Mouse (Mus musculus) macrophage (primary cell): ENCODE data around the gene Becn1. TPM values are rescaled to one million over a fixed set of nuclear protein-coding genes. Genes with fewer than 3 reads are reported as not detected.

ENCODE experiments used
- H3K27ac ChIP-seq: fragments of 350-480 bp; formaldehyde crosslinking; 2 replicates; pipeline ENCODE4 v1.9.0; 2021
- H3K36me3 ChIP-seq: fragments of 350-480 bp; formaldehyde crosslinking; 2 replicates; pipeline ENCODE4 v1.9.0; 2021; ENCODE audit errors: inconsistent target
- H3K4me3 ChIP-seq: fragments of 350-480 bp; formaldehyde crosslinking; 2 replicates; pipeline ENCODE4 v1.9.0; 2021; ENCODE audit errors: inconsistent target
- H3K79me2 ChIP-seq: fragments of 350-480 bp; formaldehyde crosslinking; 2 replicates; pipeline ENCODE4 v1.9.0; 2021; ENCODE audit errors: inconsistent target
- WGBS: methylation state at CpG from one replicate; pipeline ENCODE4 v1.1.7; 2026; ENCODE audit warnings: inconsistent platforms; ENCODE audit not compliant: missing documents; 5-methylcytosine and 5-hydroxymethylcytosine counted together
- polyA plus RNA-seq: library from polyadenylated mRNA; stranded (reverse); fragments of 250-400 nt; gene quantifications from 3 replicates; pipeline ENCODE4 v1.2.4, GENCODE M21; 2018; ENCODE audit warnings: inconsistent platforms

The Becn1 gene
- polyA plus RNA-seq, 1 experiment from 2014 or later = 89.3 TPM

DNA sequence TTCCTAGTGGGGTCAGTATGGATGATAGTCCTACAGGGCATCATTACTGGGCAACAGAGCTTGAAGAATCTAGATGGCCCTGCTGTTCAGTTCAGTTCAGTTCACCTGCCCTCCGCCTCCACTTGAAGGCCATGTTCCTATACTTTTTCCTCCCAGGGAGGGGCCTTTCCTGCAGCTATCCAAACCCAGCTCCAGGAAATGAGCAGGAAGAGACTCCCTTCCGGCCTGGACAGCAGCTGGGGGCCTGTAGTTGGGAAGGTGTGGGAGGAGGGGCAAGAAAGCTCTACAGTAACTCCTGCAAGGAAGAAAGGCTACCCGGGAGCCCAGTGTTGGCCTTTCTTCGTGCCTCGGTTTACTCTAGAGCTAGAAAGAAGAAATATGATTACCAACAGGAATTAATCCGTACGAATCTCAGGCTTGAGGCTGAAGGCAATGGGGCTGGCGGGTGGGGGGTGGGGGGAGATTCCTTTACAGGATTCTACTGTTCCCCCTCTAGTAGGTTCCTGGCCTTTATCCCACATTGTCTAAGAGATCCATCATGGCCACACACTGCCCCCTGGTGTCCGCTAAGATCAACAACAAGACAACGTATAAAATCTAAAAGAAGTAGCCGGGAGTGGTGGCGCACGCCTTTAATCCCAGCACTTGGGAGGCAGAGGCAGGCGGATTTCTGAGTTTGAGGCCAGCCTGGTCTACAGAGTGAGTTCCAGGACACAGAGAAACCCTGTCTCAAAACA is 53.7 kb downstream of the Becn1 start:
- Histone ChIP-seq H3K36me3 (no peaks in the 10 kb centered on the region), H3K4me3 (no peak overlapping the region), H3K27ac (no peak overlapping the region), H3K79me2 (no peaks in the 10 kb centered on the region)
- WGBS = 38% methylated on average over 14 of the region's 14 CpGs

DNA sequence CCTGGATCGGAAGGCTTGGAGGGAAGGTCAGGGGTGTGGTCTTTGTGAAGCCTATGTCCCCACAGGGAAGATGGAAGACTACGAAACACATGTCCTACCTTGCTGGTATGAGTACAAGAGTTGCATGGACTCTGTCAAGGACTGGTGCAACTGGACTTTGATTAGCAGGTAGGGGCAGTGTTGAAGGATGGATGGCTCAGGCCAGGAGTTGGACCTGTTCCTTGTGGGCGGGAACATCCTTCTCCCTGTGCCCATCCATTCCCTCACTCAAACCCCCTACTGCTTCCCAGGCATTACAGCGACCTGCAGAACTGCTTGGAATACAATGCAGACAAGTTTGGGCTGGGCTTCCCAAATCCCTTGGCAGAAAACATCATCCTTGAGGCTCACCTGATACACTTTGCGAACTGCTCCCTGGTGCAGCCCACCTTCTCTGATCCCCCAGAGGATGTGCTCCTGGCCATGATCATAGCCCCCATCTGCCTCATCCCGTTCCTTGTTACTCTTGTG is 54.5 kb downstream of the Becn1 start:
- H3K36me3 ChIP-seq = no peaks in the 10 kb centered on the region
- no peaks in the 10 kb centered on the region for H3K79me2 ChIP-seq
- H3K27ac ChIP-seq = no peak overlapping the region
- 92% methylated on average over 6 of the region's 6 CpGs for WGBS
- no peak overlapping the region for H3K4me3 ChIP-seq

DNA sequence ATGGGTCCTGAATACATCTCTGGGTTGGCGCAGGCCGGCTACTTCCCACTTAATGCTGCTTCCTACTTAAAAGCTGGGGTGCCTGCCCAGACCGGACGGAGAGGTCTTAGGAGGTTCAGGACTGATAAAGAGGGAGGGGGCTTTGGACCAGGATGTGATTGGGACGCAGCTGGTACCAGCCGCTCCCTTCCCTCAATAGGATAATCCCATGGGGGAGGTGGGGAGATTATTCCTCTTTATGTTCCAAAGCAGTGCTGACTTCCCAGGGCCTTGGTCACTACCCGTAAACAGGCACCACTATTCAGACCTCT is 55.4 kb downstream of the Becn1 start:
- Histone ChIP-seq H3K79me2 (no peaks in the 10 kb centered on the region), H3K36me3 (no peaks in the 10 kb centered on the region), H3K27ac (no peak overlapping the region), H3K4me3 (no peak overlapping the region)
- WGBS = 22% methylated on average over 7 of the region's 7 CpGs

DNA sequence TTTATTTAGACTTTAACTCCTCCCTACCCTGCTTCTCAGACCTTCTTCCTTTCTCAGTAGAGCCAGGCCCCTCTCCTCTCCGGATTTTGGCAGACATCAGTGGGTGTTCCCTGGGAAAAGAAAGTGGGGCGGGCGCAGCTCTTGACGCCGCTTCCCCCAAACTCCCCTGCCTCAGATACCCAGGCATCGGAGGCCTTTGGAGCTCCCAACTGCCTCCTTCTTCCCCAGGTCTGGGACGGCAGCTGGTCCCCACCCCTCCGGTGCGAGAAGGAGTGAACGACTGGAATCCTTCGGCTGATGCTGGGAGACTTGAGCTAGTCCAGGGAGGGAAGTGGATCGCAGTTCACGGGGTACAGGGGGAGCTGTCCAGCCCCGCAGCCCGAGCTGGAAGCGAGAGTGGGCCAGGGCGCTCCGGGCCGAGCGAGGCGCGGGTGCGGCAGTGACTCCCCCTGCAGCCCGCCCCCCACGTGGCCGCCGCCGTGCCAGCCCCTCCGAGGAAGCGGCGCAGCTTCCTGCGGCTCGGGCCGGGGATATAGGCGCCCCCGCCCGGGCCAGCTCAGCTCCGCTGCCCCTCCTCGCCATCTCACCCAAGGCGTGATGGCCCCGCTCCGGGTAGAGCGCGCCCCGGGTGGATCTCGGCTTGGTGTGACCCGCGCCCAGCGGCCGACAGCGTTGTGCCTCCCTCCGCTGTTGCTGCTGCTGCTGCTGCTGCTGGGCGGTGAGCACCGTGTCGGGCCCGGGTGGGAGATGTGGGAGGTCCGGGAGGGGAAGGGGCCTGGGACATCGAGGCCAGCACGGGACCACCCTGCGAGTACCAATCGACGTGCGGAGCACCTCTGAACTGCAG is 56.0 kb downstream of the Becn1 start, which contains the start of gene Ramp2:
Gene Ramp2 (plus strand): TSS at position 174 of the 847 bp plus-strand sequence.
- Histone ChIP-seq H3K27ac (no peak within 1 kb of the TSS), H3K36me3 (no peaks in the 10 kb centered on the region), H3K4me3 (no peak within 1 kb of the TSS), H3K79me2 (no peaks in the 10 kb centered on the region)
- WGBS = 6% methylated on average over 51 of the region's 63 CpGs

DNA sequence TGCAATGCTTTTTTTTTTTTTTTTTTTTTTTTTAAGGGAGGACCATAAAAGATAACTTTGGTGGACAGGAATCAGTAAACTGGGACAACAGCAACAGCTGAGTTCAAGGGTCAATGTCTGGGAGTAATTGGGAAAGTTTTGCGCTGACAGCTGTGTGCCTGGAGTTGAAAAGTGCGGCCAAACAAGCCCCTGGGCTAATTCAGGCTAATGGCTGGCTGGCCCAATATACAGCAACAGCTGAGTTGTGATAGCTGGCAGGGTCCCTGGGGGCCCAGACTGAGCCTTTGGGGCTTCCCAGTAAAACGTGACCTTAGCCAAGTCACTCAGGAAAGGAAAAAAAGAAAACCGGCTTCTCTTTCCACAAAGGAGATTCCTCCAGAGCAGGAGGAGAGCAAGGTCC is 57.0 kb downstream of the Becn1 start:
- 90% methylated on average over 4 of the region's 4 CpGs for WGBS
- Histone ChIP-seq H3K79me2 (no peaks in the 10 kb centered on the region), H3K36me3 (no peaks in the 10 kb centered on the region), H3K4me3 (no peak overlapping the region), H3K27ac (no peak overlapping the region)

DNA sequence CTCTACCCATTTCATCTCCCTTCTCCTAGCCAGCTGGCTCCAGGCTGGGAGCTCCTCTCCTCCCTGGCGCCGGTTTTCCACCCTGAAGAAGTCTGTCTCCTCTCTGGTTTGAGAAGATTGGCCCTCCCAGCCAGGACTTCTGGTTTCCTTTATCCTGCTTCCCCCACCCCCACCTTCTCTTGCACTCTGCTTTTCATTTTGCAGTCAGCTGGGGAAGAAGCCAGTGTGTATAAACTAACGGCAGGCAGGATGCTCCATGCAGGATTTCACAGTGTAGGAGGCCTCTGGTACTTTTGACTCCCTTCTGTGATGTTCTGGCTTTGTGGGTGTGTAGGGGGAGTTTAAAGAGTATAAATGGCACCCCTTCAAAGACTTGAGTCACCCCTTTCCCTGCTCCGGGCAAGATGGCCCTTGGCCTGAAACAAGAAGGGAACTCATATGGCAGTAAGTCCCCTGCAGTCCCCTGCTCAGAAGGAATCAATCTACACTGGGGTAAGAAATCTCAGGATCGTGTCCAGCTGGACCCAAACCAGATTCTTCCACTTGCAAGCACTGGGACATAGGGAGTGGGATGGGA is 63.9 kb downstream of the Becn1 start:
- no peaks in the 10 kb centered on the region for H3K36me3 ChIP-seq
- WGBS = 86% methylated on average over 5 of the region's 5 CpGs
- no peak overlapping the region for H3K4me3 ChIP-seq
- no peaks in the 10 kb centered on the region for H3K79me2 ChIP-seq
- H3K27ac ChIP-seq = no peak overlapping the region

DNA sequence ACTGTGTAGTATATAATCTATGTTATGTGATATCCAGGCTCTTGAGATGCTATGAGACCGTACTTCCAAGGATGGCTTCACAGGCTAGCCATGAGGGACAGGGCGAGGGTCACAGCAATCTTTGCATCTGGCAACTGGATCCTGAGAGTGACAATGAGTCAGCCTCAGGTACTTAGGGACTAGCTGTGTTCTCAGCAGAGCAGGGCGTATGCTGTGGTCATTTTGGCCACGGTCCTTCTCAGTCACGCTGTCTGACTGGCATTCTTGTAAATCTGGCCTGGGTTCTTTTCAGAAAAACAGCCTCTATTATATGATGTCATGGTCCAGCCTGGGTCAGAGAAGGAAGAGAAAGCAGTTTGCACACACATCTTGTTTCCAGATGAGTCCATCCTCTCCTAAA is 65.3 kb downstream of the Becn1 start:
- Histone ChIP-seq H3K27ac (no peak overlapping the region), H3K36me3 (no peaks in the 10 kb centered on the region), H3K4me3 (no peak overlapping the region), H3K79me2 (no peaks in the 10 kb centered on the region)
- WGBS = 95% methylated on average over 5 of the region's 5 CpGs

Other genes starting within 250 kb of the Becn1 start
- 71.6 to 194 TPM (median 117 TPM) in 3 replicates for gene Naglu, start 232.3 kb downstream of the Becn1 start, polyA plus RNA-seq
- 0.22 to 0.84 TPM (median 0.32 TPM) in 3 replicates for gene Hsd17b1, start 223.9 kb downstream of the Becn1 start, polyA plus RNA-seq
- gene Coasy, start 219.7 kb downstream of the Becn1 start, polyA plus RNA-seq = 18.6 to 23.1 TPM (median 19.3 TPM) in 3 replicates
- gene Mlx, start 215.0 kb downstream of the Becn1 start, polyA plus RNA-seq = 33.1 to 44.4 TPM (median 37.3 TPM) in 3 replicates
- 0.90 to 14.7 TPM (median 3.7 TPM) in 3 replicates for gene Psmc3ip, start 206.8 kb downstream of the Becn1 start, polyA plus RNA-seq
- gene Retreg3, start 182.4 kb downstream of the Becn1 start, polyA plus RNA-seq = 38.2 to 59.4 TPM (median 44.0 TPM) in 3 replicates
- gene Tubg1, start 182.3 kb downstream of the Becn1 start, polyA plus RNA-seq = 10.9 to 24.7 TPM (median 23.0 TPM) in 3 replicates
- gene Tubg2, start 146.4 kb downstream of the Becn1 start, polyA plus RNA-seq = 0.13 TPM in 1 of 3 replicates, not detected in the others
- gene Cntnap1, start 131.8 kb downstream of the Becn1 start, polyA plus RNA-seq = 0.17 to 0.34 TPM (median 0.27 TPM) in 3 replicates
- 0.67 to 3.1 TPM (median 2.7 TPM) in 3 replicates for gene Plekhh3, start 130.9 kb downstream of the Becn1 start, polyA plus RNA-seq
- not detected in 3 replicates for gene Ccr10, start 126.8 kb downstream of the Becn1 start, polyA plus RNA-seq
- 19.6 to 40.4 TPM (median 38.1 TPM) in 3 replicates for gene Ezh1, start 75.8 kb downstream of the Becn1 start, polyA plus RNA-seq
- 0.36 TPM in 1 of 3 replicates, not detected in the others for gene Ramp2, start 56.3 kb downstream of the Becn1 start, polyA plus RNA-seq
- gene Vps25, start 48.6 kb downstream of the Becn1 start, polyA plus RNA-seq = 90.9 to 128 TPM (median 115 TPM) in 3 replicates
- not detected in 3 replicates for gene Wnk4, start 41.7 kb downstream of the Becn1 start, polyA plus RNA-seq
- gene Cntd1, start 23.3 kb downstream of the Becn1 start, polyA plus RNA-seq = 0.17 to 0.29 TPM in 2 of 3 replicates, not detected in the other
- 46.1 to 108 TPM (median 103 TPM) in 3 replicates for gene Coa3, start 23.2 kb downstream of the Becn1 start, polyA plus RNA-seq
- gene Psme3, start 13.9 kb upstream of the Becn1 start, polyA plus RNA-seq = 53.0 to 111 TPM (median 98.6 TPM) in 3 replicates
- gene Aoc2, start 22.8 kb upstream of the Becn1 start, polyA plus RNA-seq = 0.43 to 1.0 TPM (median 0.67 TPM) in 3 replicates
- not detected in 3 replicates for gene Aoc3, start 28.3 kb upstream of the Becn1 start, polyA plus RNA-seq
- not detected in 3 replicates for gene G6pc, start 65.3 kb upstream of the Becn1 start, polyA plus RNA-seq
- gene Aarsd1, start 115.3 kb upstream of the Becn1 start, polyA plus RNA-seq = 11.0 to 28.5 TPM (median 12.0 TPM) in 3 replicates
- 0.82 to 2.1 TPM in 2 of 3 replicates, not detected in the other for gene Gm27029, start 122.5 kb upstream of the Becn1 start, polyA plus RNA-seq
- gene Rundc1, start 122.8 kb upstream of the Becn1 start, polyA plus RNA-seq = 7.5 to 12.0 TPM (median 11.5 TPM) in 3 replicates
- gene Ptges3l, start 123.0 kb upstream of the Becn1 start, polyA plus RNA-seq = 1.6 to 5.3 TPM in 2 of 3 replicates, not detected in the other
- 158 to 680 TPM (median 569 TPM) in 3 replicates for gene Rpl27, start 140.0 kb upstream of the Becn1 start, polyA plus RNA-seq
- 24.9 to 84.0 TPM (median 72.4 TPM) in 3 replicates for gene Ifi35, start 146.1 kb upstream of the Becn1 start, polyA plus RNA-seq
- gene Rnd2, start 162.7 kb upstream of the Becn1 start, polyA plus RNA-seq = 4.7 to 7.4 TPM (median 6.7 TPM) in 3 replicates
- 611 to 709 TPM (median 617 TPM) in 3 replicates for gene Vat1, start 163.9 kb upstream of the Becn1 start, polyA plus RNA-seq
- 0.61 to 7.7 TPM (median 2.1 TPM) in 3 replicates for gene Brca1, start 249.7 kb upstream of the Becn1 start, polyA plus RNA-seq
- gene Nbr1, start 249.9 kb upstream of the Becn1 start, polyA plus RNA-seq = 57.2 to 95.2 TPM (median 88.0 TPM) in 3 replicates